Mouse (Mus musculus) forebrain, embryonic 10.5 days (tissue): Measurements from ENCODE around the gene Fbxo27. TPM values are rescaled to one million over a fixed set of nuclear protein-coding genes. Genes with fewer than 3 reads are reported as not detected.
A peak's percentile ranks its signal among the peaks of the same experiment; 100 is the strongest.

Experiments
- DNase-seq: peaks from one replicate; pipeline ENCODE4 v3.0.0-alpha.2; 2017; ENCODE audit warnings: low spot score; ENCODE audit errors: extremely low spot score
- H3K27ac ChIP-seq: fragments of 300-500 bp; sonication (generic); 2 replicates; pipeline ENCODE4 v1.5.1; 2016; ENCODE audit warnings: mild to moderate bottlenecking
- H3K27me3 ChIP-seq: fragments of 300-500 bp; sonication (generic); 2 replicates; pipeline ENCODE4 v1.6.1; 2016; ENCODE audit warnings: mild to moderate bottlenecking; ENCODE audit not compliant: poor library complexity, severe bottlenecking
- H3K36me3 ChIP-seq: fragments of 300-500 bp; sonication (generic); replicated peaks from 2 replicates; pipeline ENCODE4 v1.6.1; 2016; ENCODE audit warnings: mild to moderate bottlenecking, moderate library complexity
- H3K4me1 ChIP-seq: fragments of 300-500 bp; sonication (generic); 2 replicates; pipeline ENCODE4 v1.6.1; 2016
- H3K4me3 ChIP-seq: fragments of 300-500 bp; sonication (generic); 2 replicates; pipeline ENCODE4 v1.5.1; 2016; ENCODE audit warnings: mild to moderate bottlenecking, moderate library complexity
- H3K9me3 ChIP-seq: fragments of 300-500 bp; sonication (generic); 2 replicates; pipeline ENCODE4 v1.6.1; 2016; ENCODE audit warnings: mild to moderate bottlenecking, moderate library complexity
- WGBS: fragments of 180-500 bp; shearing (Covaris S2); methylation state at CpG from one replicate; pipeline ENCODE4 v1.1.7; 2016; 5-methylcytosine and 5-hydroxymethylcytosine counted together
- polyA plus RNA-seq: library from polyadenylated mRNA; unstranded; fragments of >200 nt; fragmentation: Nextera tagmentation; extraction: Ambion mirVana; gene quantifications from 2 replicates; pipeline ENCODE4 v1.2.1, GENCODE M21; 2016

The Fbxo27 gene
- polyA plus RNA-seq, 1 experiment from 2014 or later = 6.4 TPM

GRCm38 (mm10) chr7:28733211-28733610 lies 40.6 kb downstream of the Fbxo27 start:
- 5% methylated on average over 11 of the region's 11 CpGs for WGBS
- H3K27me3 ChIP-seq = peaks cover 17% of the 10 kb centered on the region
- H3K27ac ChIP-seq = peak overlapping the region; percentile 75
- H3K4me1 ChIP-seq = peaks cover 19% of the 10 kb centered on the region
- H3K4me3 ChIP-seq = peak overlapping the region; percentile 61
- no peak for DNase-seq
- peaks cover 42% of the 10 kb centered on the region for H3K36me3 ChIP-seq
- H3K9me3 ChIP-seq = peaks cover 12% of the 10 kb centered on the region

GRCm38 (mm10) chr7:28735701-28736100 lies 43.1 kb downstream of the Fbxo27 start:
- Histone ChIP-seq H3K4me3 (no peak overlapping the region), H3K27ac (no peak overlapping the region), H3K9me3 (peaks cover 12% of the 10 kb centered on the region), H3K27me3 (peaks cover 17% of the 10 kb centered on the region), H3K36me3 (peaks cover 63% of the 10 kb centered on the region), H3K4me1 (peaks cover 24% of the 10 kb centered on the region)
- 85% methylated on average over 6 of the region's 6 CpGs for WGBS
- no peak for DNase-seq

GRCm38 (mm10) chr7:28739829-28740228 lies 47.2 kb downstream of the Fbxo27 start:
- peaks cover 23% of the 10 kb centered on the region for H3K4me1 ChIP-seq
- H3K27me3 ChIP-seq = no peaks in the 10 kb centered on the region
- 0 out of 2 replicates have a peak overlapping the region, but pooled peaks have one; percentile 12 for H3K4me3 ChIP-seq
- no peak overlapping the region for H3K27ac ChIP-seq
- H3K36me3 ChIP-seq = peaks cover 64% of the 10 kb centered on the region
- no peaks in the 10 kb centered on the region for H3K9me3 ChIP-seq
- DNase-seq = no peak
- WGBS = 94% methylated on average over 21 of the region's 21 CpGs

- WGBS = 46% methylated on average over 9 of the region's 9 CpGs
- DNase-seq = no peak
- Histone ChIP-seq H3K4me1 (peaks cover 23% of the 10 kb centered on the region), H3K4me3 (peak overlapping the region; percentile 80), H3K9me3 (no peaks in the 10 kb centered on the region), H3K27me3 (no peaks in the 10 kb centered on the region), H3K27ac (peak overlapping the region; percentile 96), H3K36me3 (peaks cover 64% of the 10 kb centered on the region)
Observed at GRCm38 (mm10) chr7:28740949-28741348, 48.3 kb downstream of the Fbxo27 start.

GRCm38 (mm10) chr7:28741368-28741708 lies 48.7 kb downstream of the Fbxo27 start:
- H3K9me3 ChIP-seq = no peaks in the 10 kb centered on the region
- peak overlapping the region; percentile 96 for H3K27ac ChIP-seq
- peaks cover 23% of the 10 kb centered on the region for H3K4me1 ChIP-seq
- H3K4me3 ChIP-seq = peak overlapping the region; percentile 80
- no peak for DNase-seq
- 2% methylated on average over 13 of the region's 13 CpGs for WGBS
- H3K36me3 ChIP-seq = peaks cover 64% of the 10 kb centered on the region
- H3K27me3 ChIP-seq = no peaks in the 10 kb centered on the region

GRCm38 (mm10) chr7:28741709-28742438 lies 49.2 kb downstream of the Fbxo27 start, which contains the start of the genes Mrps12 and Sars2:
Gene Mrps12 (minus strand): TSS chr7:28741820.
Gene Sars2 (plus strand): TSS chr7:28741992.
- under 1% methylated on average over 39 of the region's 39 CpGs for WGBS
- peaks cover 64% of the 10 kb centered on the region for H3K36me3 ChIP-seq
- peak within 1 kb of the TSS; percentile 80 for H3K4me3 ChIP-seq
- H3K27ac ChIP-seq = peak within 1 kb of the TSS; percentile 96
- H3K4me1 ChIP-seq = peaks cover 23% of the 10 kb centered on the region
- no peaks in the 10 kb centered on the region for H3K27me3 ChIP-seq
- H3K9me3 ChIP-seq = no peaks in the 10 kb centered on the region
- DNase-seq = peak; percentile 97

Other genes with a start within 250 kb of the Fbxo27 start
- gene Lrfn1, start 240.9 kb upstream of the Fbxo27 start, polyA plus RNA-seq = 3.0 and 3.4 TPM in 2 replicates
- gene Ifnl2, start 182.4 kb upstream of the Fbxo27 start, polyA plus RNA-seq = not detected in 2 replicates
- gene Ifnl3, start 170.0 kb upstream of the Fbxo27 start, polyA plus RNA-seq = not detected in 2 replicates
- not detected in 2 replicates for gene Sycn, start 152.0 kb upstream of the Fbxo27 start, polyA plus RNA-seq
- gene Nccrp1, start 145.6 kb upstream of the Fbxo27 start, polyA plus RNA-seq = not detected in 2 replicates
- 29.9 and 30.7 TPM in 2 replicates for gene Samd4b, start 94.7 kb upstream of the Fbxo27 start, polyA plus RNA-seq
- 66.0 and 69.9 TPM in 2 replicates for gene Pak4, start 94.7 kb upstream of the Fbxo27 start, polyA plus RNA-seq
- not detected in 2 replicates for gene Acp7, start 61.5 kb upstream of the Fbxo27 start, polyA plus RNA-seq
- 10.7 and 13.9 TPM in 2 replicates for gene Fbxo17, start 24.0 kb downstream of the Fbxo27 start, polyA plus RNA-seq
- 156 and 161 TPM in 2 replicates for gene Mrps12, start 49.0 kb downstream of the Fbxo27 start, polyA plus RNA-seq
- 40.7 and 43.4 TPM in 2 replicates for gene Sars2, start 49.1 kb downstream of the Fbxo27 start, polyA plus RNA-seq
- gene Ccer2, start 63.3 kb downstream of the Fbxo27 start, polyA plus RNA-seq = not detected in 2 replicates
- 60.8 and 63.5 TPM in 2 replicates for gene Sirt2, start 73.9 kb downstream of the Fbxo27 start, polyA plus RNA-seq
- gene Nfkbib, start 74.7 kb downstream of the Fbxo27 start, polyA plus RNA-seq = 56.6 and 57.6 TPM in 2 replicates
- 3.4 and 3.8 TPM in 2 replicates for gene Rinl, start 96.1 kb downstream of the Fbxo27 start, polyA plus RNA-seq
- gene Hnrnpl, start 115.7 kb downstream of the Fbxo27 start, polyA plus RNA-seq = 325 and 336 TPM in 2 replicates
- 68.5 and 72.0 TPM in 2 replicates for gene Ech1, start 132.4 kb downstream of the Fbxo27 start, polyA plus RNA-seq
- gene Lgals4, start 141.0 kb downstream of the Fbxo27 start, polyA plus RNA-seq = 2.9 and 3.1 TPM in 2 replicates
- 0.26 and 0.42 TPM in 2 replicates for gene Lgals7, start 171.0 kb downstream of the Fbxo27 start, polyA plus RNA-seq
- gene Capn12, start 188.6 kb downstream of the Fbxo27 start, polyA plus RNA-seq = 0.21 and 0.43 TPM in 2 replicates